Mouse (Mus musculus) heart, postnatal 10 days (tissue): ENCODE measurements around the gene 1700028P14Rik. TPM values are rescaled to one million over a fixed set of nuclear protein-coding genes. Genes with fewer than 3 reads are reported as not detected.
A peak's percentile ranks its signal among the peaks of the same experiment; 100 is the strongest.

Source experiments
- DNase-seq, 2 experiments: peaks; one replicate each; pipeline ENCODE4 v3.0.0; 2021
- intact Hi-C: fragments of 180-260 bp; cut with DNase I; formaldehyde crosslinking; loops from one replicate; pipeline ENCODE4 v1.15.1; 2025
- total RNA-seq, 2 experiments: library from RNA; stranded (reverse); gene quantifications; 2 replicates each; pipeline ENCODE4 v1.2.3; 2021

1700028P14Rik gene
- total RNA-seq, 2 experiments from 2014 or later: not detected

GRCm38 (mm10) chr19:23614268-23614667 is 38.3 kb downstream of the 1700028P14Rik start:
- DNase-seq: peak; percentile 56
- intact Hi-C loops: no loop called here

- intact Hi-C loops: no loop called here
These were observed 42.9 kb downstream of the 1700028P14Rik start for GRCm38 (mm10) chr19:23609724-23610123.

DNA sequence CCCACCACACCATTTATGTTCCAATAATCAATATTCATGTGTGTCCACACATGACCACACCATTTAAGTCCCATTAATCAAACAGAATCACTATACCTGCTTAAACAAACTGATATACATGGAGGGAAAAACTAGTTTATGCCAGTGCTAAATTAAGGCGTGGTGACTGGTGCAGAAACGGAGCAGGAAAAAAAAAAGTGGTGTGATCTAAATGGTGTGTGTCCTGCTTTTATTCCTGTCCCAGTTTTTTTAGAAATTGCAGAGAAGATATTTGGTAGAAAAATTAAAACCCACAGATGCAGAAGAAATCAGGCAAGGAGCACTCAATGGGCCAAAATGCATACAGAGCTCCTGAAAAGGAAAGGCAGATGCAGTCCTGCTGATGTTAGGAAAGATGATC is 44.7 kb downstream of the 1700028P14Rik start:
- no peak for DNase-seq
- intact Hi-C loops: no loop called here

More at GRCm38 (mm10) chr19:23609724-23610123, 42.9 kb downstream of the 1700028P14Rik start:
- no peak for DNase-seq

DNA sequence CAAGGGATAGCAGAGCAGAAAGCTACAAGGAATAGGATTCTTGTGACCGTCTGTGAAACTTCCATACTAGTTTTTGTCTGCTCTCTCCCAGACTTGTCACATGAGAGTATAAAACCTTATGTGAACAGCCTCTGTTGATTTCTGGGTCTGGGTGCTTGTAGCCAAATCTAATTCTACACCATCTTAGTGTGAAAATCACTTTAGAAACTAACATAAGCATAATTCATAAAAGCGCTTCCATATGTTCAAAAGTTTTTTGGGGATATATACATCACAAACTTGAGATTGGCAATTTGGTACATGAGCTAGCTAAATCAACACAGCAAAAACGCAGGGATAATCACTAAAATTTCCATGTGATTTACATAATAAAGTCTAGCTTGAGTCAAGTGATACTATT is 57.7 kb downstream of the 1700028P14Rik start:
- no peak for DNase-seq

GRCm38 (mm10) chr19:23578606-23579355 is 73.8 kb downstream of the 1700028P14Rik start:
- no peak for DNase-seq
- intact Hi-C loops: loop anchor here (10.0 kb wide), 2 partner anchors 176 to 386 kb away; partner anchors contain the start of gene Apba1

More for the DNA sequence above, 57.7 kb downstream of the 1700028P14Rik start:
- intact Hi-C loops: no loop called here

GRCm38 (mm10) chr19:23576685-23577084 is 75.9 kb downstream of the 1700028P14Rik start:
- intact Hi-C loops: loop anchor here (10.0 kb wide), 2 partner anchors 178 to 388 kb away; partner anchors contain the start of gene Apba1
- no peak for DNase-seq

DNA sequence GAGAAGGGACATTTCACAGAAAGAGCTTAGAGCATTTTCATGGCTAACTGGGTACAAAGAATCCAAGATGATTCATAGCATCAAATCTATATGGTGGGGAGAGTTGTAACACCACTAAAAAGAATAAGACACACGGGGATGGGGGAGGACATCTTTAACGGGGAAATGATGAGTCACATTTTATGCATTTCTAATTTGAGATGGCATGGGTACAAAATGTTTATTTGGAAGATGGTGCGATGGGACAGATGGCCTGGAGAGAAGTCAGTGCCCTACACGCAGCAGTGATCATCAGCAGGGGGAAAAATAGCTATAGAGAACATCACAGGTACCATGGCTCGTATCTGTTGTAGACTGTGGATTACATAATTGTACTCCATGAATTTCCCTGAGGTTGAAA is 88.9 kb downstream of the 1700028P14Rik start:
- intact Hi-C loops: no loop called here
- DNase-seq: no peak

DNA sequence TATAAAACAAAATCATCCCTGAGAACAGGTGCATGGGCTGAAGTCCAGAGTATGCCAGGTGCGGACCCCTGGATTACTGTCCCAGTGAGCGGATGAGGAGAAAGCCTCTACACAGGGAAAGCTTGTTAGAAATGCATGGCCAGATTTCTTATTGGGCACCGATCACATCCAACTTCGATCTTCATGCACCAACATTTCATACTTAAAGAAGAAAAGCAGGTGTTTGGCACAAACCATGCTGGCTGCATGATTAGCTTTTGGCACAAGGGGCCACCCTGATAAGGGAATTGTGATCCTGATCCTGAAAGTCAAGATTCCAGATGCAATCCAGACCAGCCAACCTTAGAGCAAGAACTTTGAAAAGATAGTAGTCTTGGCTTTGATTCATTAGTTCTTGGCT is 90.0 kb downstream of the 1700028P14Rik start:
- intact Hi-C loops: no loop called here
- peak; percentile 4 to 11 for DNase-seq

DNA sequence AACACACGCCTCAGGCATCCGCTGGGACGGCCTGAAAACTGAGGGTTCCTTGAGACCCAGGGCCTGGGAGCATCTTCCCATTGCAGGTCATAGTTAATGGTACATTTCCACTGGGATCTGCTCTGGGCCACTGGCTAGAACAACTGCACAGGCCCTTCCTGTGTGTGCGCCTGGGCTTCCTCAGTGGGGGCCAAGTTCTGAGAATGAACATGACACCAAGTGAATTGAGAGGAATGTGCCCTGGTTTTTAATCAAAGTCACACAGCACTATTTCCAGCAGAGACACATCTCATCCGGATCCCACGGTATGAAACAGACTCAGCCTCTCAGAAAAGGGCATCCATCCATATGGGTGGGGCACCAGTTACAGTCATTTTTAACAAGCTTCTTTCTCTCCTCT is 90.6 kb downstream of the 1700028P14Rik start:
- peak; percentile 15 to 42 for DNase-seq

GRCm38 (mm10) chr19:23553450-23553849 is 99.2 kb downstream of the 1700028P14Rik start:
- intact Hi-C loops: loop anchor here (5.0 kb wide), 1 partner anchor 204 kb away; the partner anchor contains the start of gene Apba1
- DNase-seq: no peak

More for the DNA sequence above, 90.6 kb downstream of the 1700028P14Rik start:
- intact Hi-C loops: no loop called here

GRCm38 (mm10) chr19:23545604-23546003 is 107.0 kb downstream of the 1700028P14Rik start:
- intact Hi-C loops: loop anchor here (10.0 kb wide), 1 partner anchor 419 kb away; no protein-coding TSS in a partner anchor
- DNase-seq: peak in 1 of 2 experiments; percentile 30

DNA sequence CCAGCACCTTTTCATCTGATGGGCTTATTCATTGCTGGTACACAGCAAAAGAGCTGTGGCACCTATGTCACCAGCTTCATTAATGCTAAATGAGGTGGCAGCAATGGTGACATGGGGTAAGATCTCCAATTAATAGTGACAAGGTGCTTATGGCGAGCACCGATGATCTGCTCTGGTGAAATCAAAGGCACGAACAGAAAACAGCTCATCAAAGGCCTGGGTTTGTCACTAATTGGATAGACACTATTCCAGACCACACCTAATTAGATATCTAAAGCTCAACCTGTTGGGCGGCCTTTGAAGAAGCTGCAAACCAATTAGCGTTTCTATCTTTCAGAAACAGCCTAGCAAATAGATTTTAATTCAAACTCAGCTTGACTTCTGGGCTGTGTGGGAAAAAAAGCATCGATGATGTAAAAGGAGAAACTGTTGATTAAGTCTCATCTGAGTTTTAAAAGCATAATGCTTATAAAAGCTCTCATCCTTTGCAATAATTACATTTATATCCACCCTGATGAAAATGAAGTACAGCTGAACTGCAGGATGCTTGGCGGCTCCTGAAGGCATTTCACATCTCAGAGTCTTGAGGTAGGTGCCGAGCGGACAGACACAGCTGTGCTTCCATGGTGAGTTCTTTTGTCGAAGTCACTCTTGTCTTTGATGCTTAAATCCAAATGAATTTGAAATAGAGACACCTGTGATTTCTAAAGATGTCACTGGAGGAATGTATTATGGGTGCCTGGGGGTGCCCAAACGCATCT is 109.2 kb downstream of the 1700028P14Rik start:
- intact Hi-C loops: loop anchor here (10.0 kb wide), 1 partner anchor 421 kb away; no protein-coding TSS in a partner anchor
- no peak for DNase-seq

DNA sequence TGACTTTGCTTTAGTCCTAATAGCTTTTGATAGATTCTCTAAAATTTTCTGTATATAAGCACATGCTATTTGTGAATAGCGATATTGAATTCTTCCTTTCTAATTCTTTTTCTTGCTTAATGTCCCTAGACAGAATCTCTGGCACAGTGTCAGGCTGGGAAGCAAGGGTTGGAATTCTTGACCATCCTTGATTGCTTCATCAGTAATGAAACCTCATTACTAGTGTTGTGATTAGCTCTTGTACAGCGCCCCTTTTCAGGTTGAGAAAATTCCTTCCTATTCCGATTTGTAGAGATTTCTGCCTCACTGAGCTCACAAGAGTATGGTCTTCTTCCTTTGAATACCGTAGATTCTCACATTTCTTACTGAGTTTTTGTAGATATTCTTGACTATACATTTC is 109.9 kb downstream of the 1700028P14Rik start:
- DNase-seq: no peak
- intact Hi-C loops: loop anchor here (10.0 kb wide), 1 partner anchor 422 kb away; no protein-coding TSS in a partner anchor

GRCm38 (mm10) chr19:23535700-23536099 is 116.9 kb downstream of the 1700028P14Rik start:
- intact Hi-C loops: no loop called here

DNA sequence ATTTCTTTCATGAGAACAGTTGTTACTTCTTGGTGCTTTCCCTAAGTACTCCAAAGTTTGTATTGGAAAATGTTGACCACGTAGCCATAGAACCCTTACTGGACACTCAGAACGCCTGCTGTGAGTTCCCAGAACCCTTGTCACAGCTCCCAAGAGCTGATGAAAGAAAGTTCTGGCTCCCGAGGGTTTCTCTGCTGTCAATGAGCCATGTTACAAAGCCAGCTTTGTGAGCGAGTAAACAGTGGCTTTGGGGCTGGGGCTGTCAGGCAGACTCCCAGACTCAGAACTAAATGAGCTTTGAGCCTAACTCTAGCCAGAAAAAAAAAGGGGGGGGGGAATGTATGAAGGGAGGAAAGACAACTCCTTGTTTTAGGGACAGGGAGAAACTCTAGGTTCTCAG is 120.7 kb downstream of the 1700028P14Rik start:
- intact Hi-C loops: no loop called here
- DNase-seq: peak; percentile 36 to 49

More at GRCm38 (mm10) chr19:23535700-23536099, 116.9 kb downstream of the 1700028P14Rik start:
- no peak for DNase-seq

DNA sequence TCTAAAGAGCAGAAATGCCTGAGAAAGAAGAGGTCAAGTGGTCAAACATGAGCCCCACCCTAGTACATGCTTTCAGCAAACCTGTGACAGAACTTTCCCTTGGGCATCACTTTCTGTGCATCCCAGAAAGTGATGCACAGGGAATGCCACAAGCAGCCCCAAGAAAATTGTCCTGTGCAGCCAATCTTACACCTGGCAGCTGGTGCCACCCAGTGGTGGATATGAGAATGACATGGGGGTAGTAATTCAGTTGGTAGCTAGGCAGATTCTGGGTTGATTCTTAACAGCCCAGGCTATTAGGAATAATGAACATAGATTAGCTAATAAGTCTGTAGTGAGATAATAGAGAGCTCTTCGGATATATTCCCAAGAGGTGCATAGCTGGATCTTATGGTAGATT is 128.9 kb downstream of the 1700028P14Rik start:
- peak; percentile 80 to 89 for DNase-seq
- intact Hi-C loops: loop anchor here (1.0 to 5.0 kb wide), 4 partner anchors 44 to 606 kb away; no protein-coding TSS in a partner anchor

- intact Hi-C loops: loop anchor here (5.0 kb wide), 2 partner anchors 290 to 605 kb away; no protein-coding TSS in a partner anchor
- DNase-seq: no peak
These were observed 130.8 kb downstream of the 1700028P14Rik start for GRCm38 (mm10) chr19:23521831-23522230.

DNA sequence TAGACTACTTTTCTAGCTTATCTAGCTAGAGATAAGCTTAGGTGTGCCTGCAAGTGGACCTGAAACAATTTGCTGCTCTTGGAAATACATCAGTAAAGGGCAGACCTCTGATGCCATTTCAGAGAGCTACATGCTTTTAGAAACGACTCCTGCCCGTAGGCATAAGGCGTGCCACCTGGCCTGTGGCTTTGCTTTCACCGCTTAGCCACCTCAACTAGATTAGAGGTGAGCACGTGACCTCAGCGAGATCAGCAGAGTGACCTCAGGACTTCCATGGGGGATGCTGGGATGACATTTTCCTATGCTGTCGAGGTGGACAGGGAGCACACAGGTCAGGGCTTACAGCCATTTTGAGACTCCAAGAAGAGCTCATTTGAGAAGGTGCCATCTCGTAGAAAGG is 131.5 kb downstream of the 1700028P14Rik start:
- DNase-seq: no peak
- intact Hi-C loops: loop anchor here (5.0 kb wide), 2 partner anchors 289 to 604 kb away; no protein-coding TSS in a partner anchor

GRCm38 (mm10) chr19:23520629-23521028 is 132.0 kb downstream of the 1700028P14Rik start:
- intact Hi-C loops: loop anchor here (5.0 kb wide), 2 partner anchors 288 to 603 kb away; no protein-coding TSS in a partner anchor
- DNase-seq: peak; percentile 27 to 33

DNA sequence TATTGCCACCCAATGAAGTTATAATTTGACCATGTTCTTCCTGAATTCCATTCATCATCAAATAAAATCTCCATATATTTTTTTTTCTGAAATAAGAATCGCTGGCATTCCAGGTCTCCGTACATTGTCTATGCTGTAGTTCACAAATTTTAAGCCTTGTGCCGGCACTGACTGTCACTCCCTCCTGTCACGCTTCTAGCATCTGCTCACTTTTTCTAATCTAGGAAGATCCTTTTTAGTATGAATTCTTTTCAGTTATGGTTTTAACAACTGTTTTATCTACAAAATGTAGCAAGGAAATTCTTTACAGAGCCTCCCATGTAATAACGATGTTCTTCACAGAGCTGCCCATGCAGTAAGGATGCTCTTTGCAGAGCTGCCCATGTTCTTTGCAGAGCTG is 134.1 kb downstream of the 1700028P14Rik start:
- intact Hi-C loops: no loop called here
- no peak for DNase-seq

- DNase-seq: peak in 1 of 2 experiments; percentile 23
- intact Hi-C loops: no loop called here
These were observed 141.3 kb downstream of the 1700028P14Rik start for GRCm38 (mm10) chr19:23511303-23511702.
